Mouse (Mus musculus) kidney, postnatal 14 days (tissue): ENCODE measurements around the gene Ptgds.

Experiments
- DNase-seq: peaks from one replicate; pipeline ENCODE4 v3.0.0; 2022; ENCODE audit warnings: mixed read lengths

Ptgds gene

GRCm38 (mm10) chr2:25469969-25470368 is at the start of gene Ptgds:
Gene Ptgds, minus strand, starts transcription at chr2:25470046.
- no peak for DNase-seq

DNA sequence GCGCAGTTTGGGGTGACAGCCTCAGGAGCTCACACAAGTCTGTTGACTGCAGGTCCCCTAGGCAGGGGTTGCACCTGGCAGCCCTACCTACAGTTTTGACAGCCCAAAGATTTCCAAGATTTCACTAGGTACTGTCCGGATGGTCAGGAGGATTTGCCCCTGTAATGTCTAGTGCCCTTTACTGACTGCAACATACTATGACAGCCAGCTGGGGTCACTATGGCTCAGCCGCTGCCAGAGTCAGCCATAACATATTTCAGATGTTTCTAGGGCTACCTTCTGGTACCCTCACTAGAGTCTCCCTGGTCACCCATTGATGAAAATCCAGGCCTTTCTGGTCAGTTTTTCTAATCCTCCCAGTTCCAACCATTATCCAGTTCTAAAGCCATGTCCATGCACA is 40.1 kb upstream of the Ptgds start:
- DNase-seq = no peak

- DNase-seq = peak; percentile 42
Measured at GRCm38 (mm10) chr2:25506964-25507363, 37.1 kb upstream of the Ptgds start.

DNA sequence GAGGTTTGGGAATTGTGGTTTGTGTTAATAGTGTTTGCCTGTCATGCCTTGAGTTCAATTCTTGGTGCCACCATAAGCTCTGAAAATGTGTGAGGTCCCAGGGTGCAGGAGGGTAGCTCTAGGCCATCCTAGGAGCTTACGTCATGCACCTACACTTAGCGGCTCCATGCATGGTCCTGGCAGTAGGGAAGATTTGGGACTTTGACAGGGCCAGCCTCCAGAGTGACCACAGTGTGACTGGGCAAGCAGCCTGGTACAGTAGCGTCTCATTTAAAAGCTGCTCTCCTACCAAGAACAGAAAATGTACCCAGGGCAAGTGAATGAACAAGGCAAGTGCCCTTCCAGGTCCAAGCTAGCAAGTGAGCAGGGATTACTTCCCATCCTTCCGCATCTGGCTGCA is 36.0 kb upstream of the Ptgds start:
- no peak for DNase-seq

DNA sequence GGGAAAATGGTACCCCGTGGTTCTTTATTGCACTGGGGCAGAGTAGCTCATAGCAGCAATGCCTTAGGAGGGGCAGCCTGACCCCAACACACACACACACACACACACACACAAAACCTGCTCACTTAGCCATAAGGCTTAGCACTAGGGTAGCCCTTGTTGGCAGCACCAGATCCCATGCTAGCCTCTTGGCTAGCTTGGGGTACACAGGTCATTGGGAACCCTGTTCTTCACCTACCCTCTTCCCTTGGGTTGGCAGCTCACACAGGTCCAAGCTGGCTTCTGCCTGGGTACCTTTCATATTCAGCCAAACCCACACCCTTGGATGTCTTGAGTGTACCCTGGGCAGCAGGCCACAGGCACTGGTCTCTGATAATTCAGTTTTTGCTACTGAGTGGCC is 35.2 kb upstream of the Ptgds start:
- no peak for DNase-seq

GRCm38 (mm10) chr2:25504538-25504937 is 34.7 kb upstream of the Ptgds start:
- no peak for DNase-seq

GRCm38 (mm10) chr2:25502726-25503125 is 32.9 kb upstream of the Ptgds start:
- DNase-seq = no peak

GRCm38 (mm10) chr2:25501593-25502486 is 32.0 kb upstream of the Ptgds start, which contains the start of gene C8g:
Gene C8g, minus strand, starts transcription at chr2:25501719.
- DNase-seq = no peak

GRCm38 (mm10) chr2:25500576-25501405 is 30.9 kb upstream of the Ptgds start, which contains the start of gene Fbxw5:
Gene Fbxw5, plus strand, starts transcription at chr2:25500750.
- peak; percentile 94 for DNase-seq

GRCm38 (mm10) chr2:25500071-25500575 is 30.3 kb upstream of the Ptgds start:
- peak; percentile 25 for DNase-seq

DNA sequence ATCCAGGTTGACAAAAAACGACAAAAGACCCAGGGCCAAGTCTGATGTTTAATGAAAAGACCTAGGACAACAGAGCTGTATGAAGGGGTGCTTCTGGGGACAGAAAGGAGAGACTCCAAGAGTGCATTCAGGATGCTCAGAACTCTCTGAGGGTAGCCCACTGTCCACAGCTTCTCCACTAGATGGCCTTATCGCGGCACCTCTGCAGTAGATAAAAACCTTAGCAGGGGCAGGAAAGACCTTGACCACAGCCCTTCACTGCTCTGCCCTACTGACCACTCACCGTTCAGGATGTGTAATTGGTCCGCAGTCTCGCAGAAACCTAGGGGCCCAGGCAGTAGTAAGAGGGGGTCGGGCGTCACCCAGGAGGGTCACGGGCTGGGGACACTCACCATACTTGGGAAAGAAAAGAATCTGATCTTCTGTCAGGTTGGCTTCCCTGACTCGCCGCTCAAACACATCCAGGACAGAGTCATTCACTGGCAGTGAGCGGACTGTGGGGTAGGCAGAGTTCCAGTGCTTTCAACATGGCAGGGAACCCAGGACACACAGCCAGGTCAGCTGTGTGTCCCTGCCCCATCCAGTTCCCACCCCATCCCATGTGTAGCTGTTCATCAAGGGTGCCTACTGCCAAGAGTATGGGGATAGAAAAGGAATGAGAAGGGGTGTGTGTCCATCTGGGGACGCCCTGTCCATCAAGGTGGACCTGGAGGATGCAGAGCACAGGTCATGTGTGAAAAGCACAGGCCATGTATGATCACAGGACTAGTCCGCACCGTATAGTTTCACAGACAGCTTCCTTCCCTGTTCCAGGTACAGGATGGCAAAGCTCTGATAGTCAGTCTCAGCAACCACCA is 29.0 kb upstream of the Ptgds start:
- DNase-seq = no peak

DNA sequence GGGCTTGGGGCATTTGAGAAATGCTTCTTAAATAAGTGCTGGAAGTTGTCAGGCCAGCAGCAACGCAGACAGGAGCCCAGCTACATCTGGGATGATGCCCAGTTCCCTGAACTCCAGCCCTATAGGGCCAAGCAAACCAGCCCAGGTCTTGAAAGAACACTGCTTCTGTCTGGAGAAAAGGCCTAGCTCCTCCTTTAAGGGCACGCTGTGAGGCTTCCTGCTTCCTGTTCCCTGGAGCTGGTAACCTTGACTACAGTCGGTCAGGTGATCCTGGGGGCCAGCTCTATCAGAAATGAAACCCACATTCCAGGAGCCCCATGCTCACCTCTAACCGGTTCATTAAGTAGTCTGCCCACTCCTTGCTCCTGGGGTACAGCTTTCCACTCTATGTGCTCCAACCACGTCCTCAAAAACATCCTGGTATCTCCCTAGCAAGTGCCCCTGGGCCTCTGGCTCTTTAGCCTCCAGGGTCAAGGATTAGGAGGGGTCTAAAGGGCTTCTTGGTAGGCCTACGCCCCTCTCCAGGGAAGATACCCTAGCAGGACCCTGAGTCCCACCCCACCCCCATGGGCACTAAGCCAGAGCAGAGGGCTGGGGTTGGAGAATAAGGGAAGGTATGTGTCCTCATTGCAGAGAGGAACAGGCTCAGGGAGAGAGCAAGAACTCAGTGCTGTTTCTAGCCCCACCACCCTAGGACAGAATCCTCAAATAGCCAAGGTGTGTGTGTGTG is 28.2 kb upstream of the Ptgds start:
- DNase-seq = no peak

DNA sequence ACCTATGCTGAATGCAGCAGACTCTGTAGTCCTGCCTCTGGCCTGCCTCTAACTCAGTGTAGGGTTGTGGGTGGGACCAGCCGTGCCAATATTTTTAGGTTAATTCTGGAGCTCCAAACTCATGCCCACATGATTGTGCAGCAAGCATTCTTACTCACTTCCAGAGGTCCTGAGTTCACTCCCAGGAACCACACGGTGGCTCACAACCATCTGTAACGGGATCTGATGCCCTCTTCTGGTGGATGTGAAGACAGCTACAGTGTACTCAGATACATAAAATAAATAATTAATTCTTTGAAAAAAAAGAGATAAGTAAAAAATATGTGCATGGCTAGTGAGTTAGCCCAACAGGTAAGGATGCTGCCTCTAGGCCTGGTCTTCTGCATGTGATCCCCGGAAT is 26.6 kb upstream of the Ptgds start:
- DNase-seq = peak; percentile 34

GRCm38 (mm10) chr2:25493476-25493961 is 23.7 kb upstream of the Ptgds start, which contains the start of gene Lcn12:
Gene Lcn12, minus strand, starts transcription at chr2:25493911.
- DNase-seq = no peak

GRCm38 (mm10) chr2:25492988-25493387 is 23.1 kb upstream of the Ptgds start:
- DNase-seq = no peak

GRCm38 (mm10) chr2:25488671-25489068 is 18.8 kb upstream of the Ptgds start:
- DNase-seq = no peak

GRCm38 (mm10) chr2:25487965-25488670 is 18.3 kb upstream of the Ptgds start:
- no peak for DNase-seq

- DNase-seq = peak; percentile 66
Measured at GRCm38 (mm10) chr2:25484901-25485647, 15.2 kb upstream of the Ptgds start.

DNA sequence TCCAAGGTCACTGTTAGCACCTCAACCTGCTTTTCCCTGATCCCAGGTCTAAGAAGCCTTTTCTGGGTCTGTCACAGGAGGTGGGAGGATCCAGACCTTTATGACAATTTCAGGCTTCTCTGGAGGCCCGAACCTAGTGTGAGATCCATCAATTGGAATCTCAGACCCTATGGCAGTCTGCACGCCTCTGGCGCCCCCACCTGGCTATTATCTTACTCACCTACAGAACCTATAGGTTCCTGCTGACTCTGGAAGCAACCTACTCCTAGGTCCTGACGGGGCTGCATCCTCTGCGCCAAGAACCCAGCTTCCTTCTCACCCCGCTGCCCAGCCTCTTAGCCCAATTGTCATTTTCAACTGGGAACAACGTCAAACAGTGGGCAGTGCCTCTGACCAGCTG is 13.1 kb upstream of the Ptgds start:
- peak; percentile 44 for DNase-seq

DNA sequence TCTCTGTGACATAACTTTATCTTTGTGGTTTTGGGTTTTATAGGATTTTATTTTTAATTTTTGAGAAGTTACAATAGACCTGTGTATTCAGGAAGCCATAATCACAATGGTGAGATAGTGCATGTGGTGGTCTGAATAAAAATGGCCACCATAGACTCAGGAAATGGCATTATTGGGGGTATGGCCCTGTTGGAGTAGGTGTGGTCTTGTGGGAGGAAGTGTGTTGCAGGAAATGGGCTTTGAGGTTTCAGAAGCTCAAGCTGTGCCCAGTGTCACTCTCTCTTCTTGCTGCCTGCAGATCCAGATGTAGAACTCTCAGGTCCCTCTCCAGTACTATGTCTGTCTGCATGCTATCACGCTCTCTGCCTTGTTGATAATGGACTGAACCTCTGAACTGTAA is 10.7 kb upstream of the Ptgds start:
- no peak for DNase-seq
